Mouse (Mus musculus): ENCODE measurements at regions not wholly inside any gene's neighbourhood (a gene's known extent, or its start where the extent isn't known, plus 50 kb on each side); places are given as distances from the start of the nearest gene placed in this dataset.
"Not testable (repeated sequence)": the region's sequence is repeated elsewhere in the genome, so short reads cannot be mapped to it uniquely, and the experiment has no call there.

- DNase-seq (ENCODE audit: low spot score in 2 of 2) = no peak
Measured at GRCm38 (mm10) chr3:130828346-130828745, 98.1 kb upstream of the Rpl34 start.

DNA sequence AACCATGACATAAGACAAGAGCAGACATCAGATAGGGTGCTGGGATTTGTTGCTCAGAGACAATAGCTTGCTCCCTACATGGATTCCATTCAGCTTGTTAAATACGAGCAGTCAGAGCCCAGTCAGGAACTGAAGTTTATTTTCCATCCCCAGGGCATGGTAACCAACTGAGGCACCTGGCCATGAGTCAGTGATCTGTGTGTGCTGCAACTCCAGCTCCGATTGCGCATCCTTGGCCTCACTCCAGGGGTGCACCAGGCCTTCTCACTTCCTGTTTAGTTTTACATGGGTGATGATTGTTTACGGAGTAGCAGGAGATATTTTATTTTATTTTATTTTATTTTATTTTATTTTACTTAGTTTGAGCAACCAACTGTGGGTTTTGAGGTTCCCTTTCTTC is 97.7 kb upstream of the Rpl34 start:
- DNase-seq (ENCODE audit: low spot score in 2 of 2) = no peak

DNA sequence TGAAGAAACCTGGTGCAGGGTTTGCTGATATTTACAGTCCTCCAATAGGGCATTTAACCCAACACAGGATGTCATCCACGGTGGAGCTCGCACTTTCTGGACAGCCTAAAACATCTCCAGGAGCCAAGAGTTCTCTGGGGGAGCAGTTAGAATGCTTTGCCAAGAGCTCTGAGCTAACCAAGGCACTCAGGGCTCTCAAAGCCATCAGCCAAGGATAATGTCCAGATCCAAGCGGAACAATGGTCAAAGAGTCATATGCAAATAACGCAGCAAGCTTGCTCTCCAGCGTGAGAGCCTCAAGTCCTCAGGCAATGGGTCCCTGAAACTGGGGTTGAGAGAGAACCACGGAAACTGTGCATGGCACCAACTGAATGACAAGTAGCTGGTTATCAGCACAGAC is 96.8 kb upstream of the Rpl34 start:
- no peak for DNase-seq (ENCODE audit: low spot score in 2 of 2)

- DNase-seq (ENCODE audit: low spot score in 2 of 2) = no peak
Measured at GRCm38 (mm10) chr3:130819837-130820098, 89.6 kb upstream of the Rpl34 start.

GRCm38 (mm10) chr3:130819031-130819836 is 89.0 kb upstream of the Rpl34 start:
- DNase-seq (ENCODE audit: low spot score in 2 of 2) = no peak

- peak; percentile 53 to 58 for DNase-seq (ENCODE audit: low spot score in 2 of 2)
Measured at GRCm38 (mm10) chr3:130818467-130819030, 88.4 kb upstream of the Rpl34 start.

GRCm38 (mm10) chr3:130809696-130810665 is 79.8 kb upstream of the Rpl34 start:
- DNase-seq (ENCODE audit: low spot score in 2 of 2) = no peak

DNA sequence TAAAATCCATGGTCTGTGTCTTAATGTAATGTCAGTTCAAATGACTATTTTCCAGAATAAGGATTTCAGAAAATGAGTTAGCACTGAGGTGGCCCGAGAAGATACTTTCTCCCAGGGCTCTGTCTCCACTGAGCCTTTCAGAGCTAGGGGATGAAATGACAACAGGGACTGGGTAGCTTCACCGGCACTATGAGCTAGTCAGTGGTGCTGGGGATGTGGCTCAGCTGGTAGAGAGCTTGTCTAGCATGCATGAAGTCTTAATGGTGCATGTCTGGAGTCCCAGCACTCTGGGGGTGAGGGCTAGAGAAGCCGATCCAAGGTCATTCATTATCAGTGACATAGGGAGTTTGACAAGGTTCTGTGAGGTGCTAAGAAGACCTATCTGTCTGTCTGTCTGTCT is 75.1 kb upstream of the Rpl34 start:
- no peak for DNase-seq (ENCODE audit: low spot score in 2 of 2)

- DNase-seq (ENCODE audit: low spot score in 2 of 2) = no peak
Measured at GRCm38 (mm10) chr3:130804327-130804662, 74.1 kb upstream of the Rpl34 start.

- DNase-seq (ENCODE audit: low spot score in 2 of 2) = no peak
Measured at GRCm38 (mm10) chr3:130803591-130804326, 73.6 kb upstream of the Rpl34 start.

- DNase-seq (ENCODE audit: low spot score in 2 of 2) = no peak
Measured at GRCm38 (mm10) chr3:130800016-130800415, 69.8 kb upstream of the Rpl34 start.

DNA sequence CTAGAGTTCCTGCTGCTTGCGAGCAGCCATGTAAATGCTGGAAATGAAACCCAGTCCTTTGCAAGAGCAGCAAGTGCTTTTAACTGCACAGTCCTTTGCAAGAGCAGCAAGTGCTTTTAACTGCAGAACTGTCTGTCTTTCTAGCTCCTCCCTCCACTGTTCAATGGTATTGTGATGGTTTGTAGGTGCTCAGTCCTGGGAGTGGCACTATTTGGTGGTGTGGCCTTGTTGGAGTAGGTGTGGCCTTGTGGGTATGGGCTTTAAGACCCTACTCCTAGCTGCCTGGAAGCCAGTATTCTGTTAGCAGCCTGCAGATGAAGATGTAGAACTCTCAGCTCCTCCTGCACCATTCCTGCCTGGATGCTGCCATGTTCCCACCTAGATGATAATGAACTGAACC is 67.8 kb upstream of the Rpl34 start:
- DNase-seq (ENCODE audit: low spot score in 2 of 2) = not testable (repeated sequence)

DNA sequence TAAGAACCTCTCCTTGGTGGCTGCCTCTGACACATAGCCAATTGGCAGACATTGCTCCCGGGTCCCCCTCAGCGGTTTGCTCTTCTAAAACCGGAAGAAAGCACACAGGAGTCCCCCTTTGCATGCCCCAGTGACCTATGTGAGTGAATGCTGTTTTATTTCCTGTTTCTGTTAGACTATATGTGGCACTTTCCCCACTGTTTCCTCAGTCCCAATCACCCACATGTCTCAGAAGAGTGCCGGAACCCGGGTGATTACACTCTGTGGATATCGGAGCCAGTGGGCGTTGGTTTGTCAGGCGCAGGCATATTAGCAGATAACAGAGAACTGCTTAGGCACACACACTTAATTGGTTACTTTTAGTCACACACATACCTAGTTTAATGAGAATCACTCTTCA is 66.3 kb upstream of the Rpl34 start:
- no peak for DNase-seq (ENCODE audit: low spot score in 2 of 2)

- no peak for DNase-seq (ENCODE audit: low spot score in 2 of 2)
Measured at GRCm38 (mm10) chr3:130795396-130795795, 65.2 kb upstream of the Rpl34 start.

DNA sequence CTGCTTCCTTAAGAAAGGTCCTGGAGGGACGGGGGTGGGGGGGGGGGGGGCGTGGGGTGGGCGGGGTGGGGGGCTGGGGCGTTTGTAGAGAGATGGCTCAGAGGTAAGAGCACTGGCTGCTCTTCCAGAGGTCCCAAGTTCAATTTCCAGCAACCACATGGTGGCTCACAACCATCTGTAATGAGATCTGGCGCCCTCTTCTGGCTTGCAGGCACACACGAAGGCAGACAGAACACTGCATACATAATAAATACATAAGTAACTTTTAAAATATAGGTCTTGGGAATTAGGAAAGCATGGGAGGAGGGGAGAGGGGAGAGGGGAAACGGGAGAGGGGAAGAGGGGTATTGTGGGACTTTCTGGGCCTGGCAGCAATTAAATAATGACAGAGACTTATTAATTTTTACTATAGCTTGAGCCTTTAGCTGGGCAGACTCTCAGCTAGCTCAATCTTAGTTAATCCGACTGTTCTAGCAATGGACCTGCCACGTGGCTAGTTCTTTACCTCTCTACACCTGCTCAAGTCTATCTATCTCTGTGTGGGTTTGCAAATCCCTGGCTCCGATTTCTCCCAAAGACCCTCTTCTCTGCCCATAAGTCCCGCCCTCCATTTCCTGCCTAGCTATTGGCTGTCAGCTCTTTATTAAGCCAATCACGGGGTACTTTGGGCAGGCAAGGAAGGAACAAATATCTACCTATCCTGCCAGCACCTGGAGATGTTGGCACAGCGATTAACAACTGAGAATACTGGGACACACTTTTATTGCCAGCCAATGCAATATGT is 64.1 kb upstream of the Rpl34 start:
- DNase-seq (ENCODE audit: low spot score in 2 of 2) = no peak

- no peak for DNase-seq (ENCODE audit: low spot score in 2 of 2)
Measured at GRCm38 (mm10) chr3:130780706-130781240, 50.6 kb upstream of the Rpl34 start.
